9 mouse cellular contexts compared by ENCODE assay signal in the genomic region with DNA sequence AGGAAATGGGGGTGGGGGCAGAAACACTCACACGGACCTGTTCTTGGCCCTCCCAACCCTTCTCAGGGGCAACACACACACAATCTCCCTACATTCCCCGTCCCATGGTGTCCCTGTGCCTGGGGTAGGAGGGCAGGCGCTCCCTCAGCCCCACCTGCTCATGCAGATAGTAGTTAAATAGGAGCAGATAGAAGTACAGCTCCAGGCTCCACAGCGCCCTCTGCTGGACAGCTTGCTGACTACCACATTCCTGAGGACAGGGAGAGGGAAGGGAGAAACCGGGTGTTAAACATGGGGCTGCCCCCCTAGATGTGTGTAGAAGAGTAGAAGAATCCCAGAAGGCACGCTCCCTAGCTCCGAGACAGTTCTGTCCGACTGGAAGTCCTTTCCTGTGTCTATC. TPM values are rescaled to one million over a fixed set of nuclear protein-coding genes. Genes with fewer than 3 reads are reported as not detected.
A peak's percentile ranks its signal among the peaks of the same experiment; 100 is the strongest.
DNase-seq lines count a peak whose midpoint lies in the region; ATAC-seq and TF ChIP-seq lines count a peak whose summit lies in the region.
"Had no signal": no experiment of that assay in that cellular context is flagged by ENCODE, and none has a peak within 500 bp of the region (broad histone marks: within the 10 kb centered on the region; RNA-seq: fewer than 3 reads in every experiment).

No protein-coding gene starts in this region.

- H3K4me3 ChIP-seq in heart, embryonic 11.5 days (ENCODE audit: low read depth, low read length): no peak overlapping the region
- no peak overlapping the region for H3K4me3 ChIP-seq in ES-E14 (ENCODE audit: insufficient read depth in 1 of 2, low read depth in 1 of 2, low read length in 2 of 2, poor library complexity in 1 of 2, severe bottlenecking in 1 of 2)
- H3K4me3 ChIP-seq: lung, embryonic 15.5 days had no signal

- intact Hi-C loops in gastrocnemius, postnatal 36 days (cut with DNase I): loop anchor here (1.0 kb wide), 1 partner anchor 55 kb away; no protein-coding TSS in a partner anchor
- intact Hi-C loops in left cerebral cortex, postnatal 14 days (cut with DNase I): loop anchor here (5.0 to 10.0 kb wide), 2 partner anchors 261 to 313 kb away; no protein-coding TSS in a partner anchor

- no peak for ATAC-seq in heart, embryonic 11.5 days (replicated peaks; ENCODE audit: insufficient number of reproducible peaks, low FRiP score, low TSS enrichment)

- H3K9ac ChIP-seq in heart, embryonic 11.5 days (ENCODE audit: low read depth, low read length): no peak overlapping the region
- no peak overlapping the region for H3K9ac ChIP-seq in ES-E14 (ENCODE audit: insufficient read depth, low read depth, low read length, poor library complexity, severe bottlenecking)
- H3K9ac ChIP-seq: lung, embryonic 15.5 days had no signal

- peaks cover 25% of the 10 kb centered on the region for H3K4me1 ChIP-seq in heart, embryonic 11.5 days (ENCODE audit: control insufficient read depth, insufficient read depth, low read length)
- peaks cover 2 to 34% of the 10 kb centered on the region in 2 experiments for H3K4me1 ChIP-seq in ES-E14 (ENCODE audit: control insufficient read depth in 2 of 2, insufficient read depth in 2 of 2, low read length in 2 of 2, poor library complexity in 1 of 2)

- H3K4me2 ChIP-seq in heart, embryonic 11.5 days: no peak overlapping the region
- H3K4me2 ChIP-seq: lung, embryonic 15.5 days had no signal

- H3K27me3 ChIP-seq in heart, embryonic 11.5 days (ENCODE audit: control insufficient read depth, insufficient read depth, low read length): peaks cover 27% of the 10 kb centered on the region
- H3K27me3 ChIP-seq: lung, embryonic 15.5 days had no signal

- peaks cover 9% of the 10 kb centered on the region for H3K36me3 ChIP-seq in heart, embryonic 11.5 days (ENCODE audit: control insufficient read depth, insufficient read depth, low read length)
- H3K36me3 ChIP-seq in ES-E14 (ENCODE audit: control insufficient read depth, insufficient read depth, low read length, poor library complexity, severe bottlenecking): peaks cover 72% of the 10 kb centered on the region

- H3K9me3 ChIP-seq in heart, embryonic 11.5 days (replicated peaks; ENCODE audit: control insufficient read depth, low read length): no peaks in the 10 kb centered on the region
- no peaks in the 10 kb centered on the region for H3K9me3 ChIP-seq in ES-E14 (ENCODE audit: control insufficient read depth, insufficient read depth, low read depth, low read length)
- H3K9me3 ChIP-seq: lung, embryonic 15.5 days had no signal

- in situ Hi-C loops in ES-E14 (cut with MboI; ENCODE audit: low sequenced_read_pairs in 2 of 2, unreplicated experiment in 2 of 2): no loop called here

- H3K27ac ChIP-seq in heart, embryonic 11.5 days (ENCODE audit: low read depth, low read length): no peak overlapping the region
- no peak overlapping the region for H3K27ac ChIP-seq in ES-E14 (ENCODE audit: insufficient read depth, low read depth, low read length, poor library complexity, severe bottlenecking)
- H3K27ac ChIP-seq: lung, embryonic 15.5 days had no signal

- 64% methylated on average over 8 of the region's 8 CpGs for WGBS in heart, embryonic 11.5 days (ENCODE audit: insufficient replicate concordance)

- peak; percentile 95 for DNase-seq in heart, adult 11 months
- DNase-seq in ES-E14 (ENCODE audit: low read depth, low spot score): peak; percentile 72
- peak; percentile 55 for DNase-seq in cerebellum, adult 8-10 months
- peak; percentile 54 to 58 for DNase-seq in gastrocnemius, postnatal 36 days
- DNase-seq in left cerebral cortex, postnatal 14 days (ENCODE audit: low spot score in 2 of 2): peak; percentile 49 to 59
- DNase-seq in naive thymus-derived CD4-positive, alpha-beta T cell, adult 2 months (ENCODE audit: low read depth): peak; percentile 80
- peak; percentile 27 to 33 for DNase-seq in thymus, adult 18-20 months

TF ChIP-seq in ES-E14, 5 proteins besides CTCF, POLR2A, EP300 and RAD21:
- TF ChIP-seq ZC3H11A (IDR thresholded peaks at IDR 0.05; ENCODE audit: borderline replicate concordance, low read depth, low read length): no peak
- TF ChIP-seq ZNF384 (IDR thresholded peaks at IDR 0.05; ENCODE audit: low read depth, low read length): no peak
- no peak for TF ChIP-seq HCFC1 (IDR thresholded peaks at IDR 0.05; ENCODE audit: borderline replicate concordance, insufficient read depth, low read length)
- no peak for TF ChIP-seq CHD2 (IDR thresholded peaks at IDR 0.05; ENCODE audit: low read depth, low read length)
- TF ChIP-seq MAFK (IDR thresholded peaks at IDR 0.05; ENCODE audit: insufficient read depth, low read depth, low read length): no peak

RNA-seq across cellular contexts. Expression of a gene that starts 39.4 kb away (rescaled TPM):
- polyA plus RNA-seq in heart, embryonic 11.5 days (2014; fragmentation: Nextera tagmentation; extraction: Ambion mirVana): 17.5 and 22.5 TPM in 2 replicates
- total RNA-seq in ES-E14 (2012; rRNA removed): 102 and 216 TPM in 2 replicates
- 1 to 10 TPM; 4.4 to 4.5 TPM for total RNA-seq in gastrocnemius, postnatal 36 days (2021)
- 10 to 100 TPM; 15.0 to 15.1 TPM for total RNA-seq in left cerebral cortex, postnatal 14 days (2021)

RNA-seq across cellular contexts. Expression of a gene that starts 46.3 kb away (rescaled TPM):
- polyA plus RNA-seq in heart, embryonic 11.5 days (2014; fragmentation: Nextera tagmentation; extraction: Ambion mirVana): 0.10 TPM in 1 of 2 replicates, not detected in the other
- not detected in 2 replicates for total RNA-seq in ES-E14 (2012; rRNA removed)
- not detected for total RNA-seq in gastrocnemius, postnatal 36 days (2021)
- total RNA-seq in left cerebral cortex, postnatal 14 days (2021): not detected
- polyA plus RNA-seq: lung, embryonic 15.5 days had no signal

Comparison
In these comparisons a context has a peak if more than half of its experiments do, and no peak if none do; other contexts are left out.
1. DNase-seq: peak in every context shown above with its lines; median percentile 95 in heart, adult 11 months; 80 in naive thymus-derived CD4-positive, alpha-beta T cell, adult 2 months; 72 in ES-E14; 56 in gastrocnemius, postnatal 36 days; 55 in cerebellum, adult 8-10 months; 54 in left cerebral cortex, postnatal 14 days; 30 in thymus, adult 18-20 months.